Mouse (Mus musculus) intestine, embryonic 15.5 days (tissue): ENCODE results near the gene Pdcd7. TPM values are rescaled to one million over a fixed set of nuclear protein-coding genes. Genes with fewer than 3 reads are reported as not detected.
"Not testable (repeated sequence)": the region's sequence is repeated elsewhere in the genome, so short reads cannot be mapped to it uniquely, and the experiment has no call there.

Source experiments
- ATAC-seq: fragments of 200-750 bp; cut with Nextera tagmentation; 2 replicates; pipeline ENCODE4 v1.8.0; 2017; ENCODE audit warnings: moderate TSS enrichment, moderate library complexity
- H3K27ac ChIP-seq: fragments of 300-500 bp; sonication (generic); 2 replicates; pipeline ENCODE4 v1.5.1; 2015; ENCODE audit warnings: mild to moderate bottlenecking, inconsistent platforms
- H3K27me3 ChIP-seq: fragments of 300-500 bp; sonication (generic); replicated peaks from 2 replicates; pipeline ENCODE4 v1.6.1; 2015; ENCODE audit warnings: inconsistent platforms
- H3K36me3 ChIP-seq: fragments of 300-500 bp; sonication (generic); 2 replicates; pipeline ENCODE4 v1.6.1; 2015; ENCODE audit warnings: inconsistent platforms
- H3K4me1 ChIP-seq: fragments of 300-500 bp; sonication (generic); replicated peaks from 2 replicates; pipeline ENCODE4 v1.6.1; 2015; ENCODE audit warnings: inconsistent platforms
- H3K4me2 ChIP-seq: fragments of 300-500 bp; sonication (generic); replicated peaks from 2 replicates; pipeline ENCODE4 v1.6.1; 2015; ENCODE audit warnings: mild to moderate bottlenecking, inconsistent platforms
- H3K4me3 ChIP-seq: fragments of 300-500 bp; sonication (generic); replicated peaks from 2 replicates; pipeline ENCODE4 v1.5.1; 2015; ENCODE audit warnings: inconsistent platforms
- H3K9ac ChIP-seq: fragments of 300-500 bp; sonication (generic); 2 replicates; pipeline ENCODE4 v1.6.1; 2015; ENCODE audit warnings: inconsistent platforms
- H3K9me3 ChIP-seq: fragments of 300-500 bp; sonication (generic); 2 replicates; pipeline ENCODE4 v1.6.1; 2016; ENCODE audit warnings: inconsistent platforms
- WGBS: fragments of 180-500 bp; shearing (Covaris S2); methylation state at CpG from one replicate; pipeline ENCODE4 v1.1.7; 2015; 5-methylcytosine and 5-hydroxymethylcytosine counted together
- polyA plus RNA-seq: library from polyadenylated mRNA; unstranded; fragments of >200 nt; fragmentation: Nextera tagmentation; extraction: Ambion mirVana; gene quantifications from 2 replicates; pipeline ENCODE4 v1.2.1, GENCODE M21; 2015

Pdcd7 gene
- polyA plus RNA-seq, 1 experiment from 2014 or later: 8.7 TPM

- Histone ChIP-seq H3K36me3 (peaks cover 14% of the 10 kb centered on the region), H3K9ac (no peak overlapping the region), H3K4me3 (no peak overlapping the region), H3K4me2 (no peak overlapping the region), H3K27me3 (no peaks in the 10 kb centered on the region), H3K27ac (no peak overlapping the region), H3K4me1 (no peaks in the 10 kb centered on the region), H3K9me3 (no peaks in the 10 kb centered on the region)
- ATAC-seq: no peak
Measured at GRCm38 (mm10) chr9:65325971-65326370, 19.9 kb upstream of the Pdcd7 start.

- ATAC-seq: no peak
Measured at GRCm38 (mm10) chr9:65327371-65327770, 18.5 kb upstream of the Pdcd7 start.

GRCm38 (mm10) chr9:65333958-65334357 lies 11.9 kb upstream of the Pdcd7 start:
- no peak overlapping the region for H3K4me3 ChIP-seq
- no peaks in the 10 kb centered on the region for H3K4me1 ChIP-seq
- peak overlapping the region; percentile 0; the same call in 1 of the 2 replicates for H3K4me2 ChIP-seq
- peak overlapping the region; percentile 48; the same call in 1 of the 2 replicates for H3K27ac ChIP-seq
- no peaks in the 10 kb centered on the region for H3K9me3 ChIP-seq
- no peaks in the 10 kb centered on the region; the same call in 1 of the 2 replicates for H3K36me3 ChIP-seq
- H3K9ac ChIP-seq: no peak overlapping the region
- H3K27me3 ChIP-seq: no peaks in the 10 kb centered on the region
- WGBS: 62% methylated on average over 5 of the region's 5 CpGs
- ATAC-seq: peak; percentile 61

More at GRCm38 (mm10) chr9:65327371-65327770, 18.5 kb upstream of the Pdcd7 start:
- Histone ChIP-seq H3K4me3 (no peak overlapping the region), H3K9me3 (no peaks in the 10 kb centered on the region), H3K36me3 (peaks cover 9% of the 10 kb centered on the region), H3K27me3 (no peaks in the 10 kb centered on the region), H3K4me1 (no peaks in the 10 kb centered on the region), H3K27ac (no peak overlapping the region), H3K4me2 (no peak overlapping the region), H3K9ac (no peak overlapping the region)
- 96% methylated on average over 2 of the region's 2 CpGs for WGBS

GRCm38 (mm10) chr9:65339146-65339545 lies 6.8 kb upstream of the Pdcd7 start:
- 88% methylated on average over 4 of the region's 4 CpGs for WGBS
- no peak overlapping the region for H3K4me3 ChIP-seq
- H3K27me3 ChIP-seq: no peaks in the 10 kb centered on the region
- no peaks in the 10 kb centered on the region for H3K4me1 ChIP-seq
- no peak overlapping the region for H3K9ac ChIP-seq
- ATAC-seq: no peak
- H3K4me2 ChIP-seq: no peak overlapping the region
- no peak overlapping the region for H3K27ac ChIP-seq
- no peaks in the 10 kb centered on the region for H3K9me3 ChIP-seq
- H3K36me3 ChIP-seq: no peaks in the 10 kb centered on the region

GRCm38 (mm10) chr9:65340414-65340813 lies 5.5 kb upstream of the Pdcd7 start:
- H3K4me3 ChIP-seq: no peak overlapping the region
- no peaks in the 10 kb centered on the region for H3K4me1 ChIP-seq
- 84% methylated on average over 2 of the region's 2 CpGs for WGBS
- no peak for ATAC-seq
- H3K27me3 ChIP-seq: no peaks in the 10 kb centered on the region
- H3K36me3 ChIP-seq: no peaks in the 10 kb centered on the region
- no peak overlapping the region for H3K4me2 ChIP-seq
- H3K9ac ChIP-seq: no peak overlapping the region
- H3K9me3 ChIP-seq: no peaks in the 10 kb centered on the region
- H3K27ac ChIP-seq: no peak overlapping the region

- WGBS: 65% methylated on average over 11 of the region's 11 CpGs
- H3K36me3 ChIP-seq, H3K27me3 ChIP-seq, ATAC-seq, H3K9me3 ChIP-seq, H3K4me1 ChIP-seq: not testable (repeated sequence)
- Histone ChIP-seq H3K27ac (peak overlapping the region; percentile 98), H3K9ac (peak overlapping the region; percentile 91), H3K4me3 (peak overlapping the region; percentile 98), H3K4me2 (peak overlapping the region; percentile 77)
Measured at GRCm38 (mm10) chr9:65345439-65345838, 465 bp upstream of the Pdcd7 start.

- no peaks in the 10 kb centered on the region for H3K9me3 ChIP-seq
- peak overlapping the region; percentile 98 for H3K27ac ChIP-seq
- peak; percentile 80 for ATAC-seq
- H3K27me3 ChIP-seq: no peaks in the 10 kb centered on the region
- H3K36me3 ChIP-seq: no peaks in the 10 kb centered on the region
- H3K9ac ChIP-seq: peak overlapping the region; percentile 91
- peak overlapping the region; percentile 77 for H3K4me2 ChIP-seq
- under 1% methylated on average over 77 of the region's 77 CpGs for WGBS
- H3K4me3 ChIP-seq: peak overlapping the region; percentile 98
- peaks cover 8% of the 10 kb centered on the region for H3K4me1 ChIP-seq
Measured at GRCm38 (mm10) chr9:65346476-65347111, 690 bp downstream of the Pdcd7 start.

- Histone ChIP-seq H3K4me2 (peak overlapping the region; percentile 77), H3K36me3 (no peaks in the 10 kb centered on the region), H3K4me1 (peaks cover 8% of the 10 kb centered on the region), H3K9me3 (no peaks in the 10 kb centered on the region), H3K27me3 (no peaks in the 10 kb centered on the region), H3K4me3 (peak overlapping the region; percentile 98), H3K27ac (peak overlapping the region; percentile 98; the same call in 1 of the 2 replicates), H3K9ac (peak overlapping the region; percentile 91)
- 0 out of 2 replicates have a peak, but pooled peaks have one; percentile 29 for ATAC-seq
- WGBS: 36% methylated on average over 8 of the region's 8 CpGs
Measured at GRCm38 (mm10) chr9:65347112-65347850, 1.4 kb downstream of the Pdcd7 start.

- ATAC-seq: no peak
- H3K36me3 ChIP-seq: peaks cover 12% of the 10 kb centered on the region
- 88% methylated on average over 5 of the region's 5 CpGs for WGBS
- H3K9ac ChIP-seq: no peak overlapping the region
- H3K27me3 ChIP-seq: no peaks in the 10 kb centered on the region
- H3K4me1 ChIP-seq: no peaks in the 10 kb centered on the region
- H3K4me3 ChIP-seq: no peak overlapping the region
- no peaks in the 10 kb centered on the region for H3K9me3 ChIP-seq
- no peak overlapping the region for H3K27ac ChIP-seq
- no peak overlapping the region for H3K4me2 ChIP-seq
Measured at GRCm38 (mm10) chr9:65353251-65353650, 7.3 kb downstream of the Pdcd7 start.

GRCm38 (mm10) chr9:65356561-65356960 lies 10.7 kb downstream of the Pdcd7 start:
- H3K9ac ChIP-seq: no peak overlapping the region
- no peak overlapping the region for H3K27ac ChIP-seq
- H3K4me2 ChIP-seq: no peak overlapping the region
- no peaks in the 10 kb centered on the region for H3K4me1 ChIP-seq
- H3K4me3 ChIP-seq: no peak overlapping the region
- H3K36me3 ChIP-seq: peaks cover 26% of the 10 kb centered on the region
- no peaks in the 10 kb centered on the region for H3K9me3 ChIP-seq
- H3K27me3 ChIP-seq: no peaks in the 10 kb centered on the region
- ATAC-seq: no peak
- WGBS: 92% methylated on average over 7 of the region's 7 CpGs

GRCm38 (mm10) chr9:65356971-65357370 lies 11.1 kb downstream of the Pdcd7 start:
- Histone ChIP-seq H3K4me2 (no peak overlapping the region), H3K4me1 (no peaks in the 10 kb centered on the region), H3K4me3 (no peak overlapping the region), H3K36me3 (peaks cover 26% of the 10 kb centered on the region), H3K27ac (no peak overlapping the region), H3K9ac (no peak overlapping the region), H3K27me3 (no peaks in the 10 kb centered on the region), H3K9me3 (no peaks in the 10 kb centered on the region)
- WGBS: 94% methylated on average over 2 of the region's 2 CpGs
- ATAC-seq: no peak

- WGBS: 79% methylated on average over 1 of the region's 1 CpGs
- Histone ChIP-seq H3K4me3 (no peak overlapping the region), H3K27ac (no peak overlapping the region), H3K4me2 (no peak overlapping the region), H3K9me3 (no peaks in the 10 kb centered on the region), H3K27me3 (no peaks in the 10 kb centered on the region), H3K4me1 (no peaks in the 10 kb centered on the region), H3K36me3 (peaks cover 26% of the 10 kb centered on the region), H3K9ac (no peak overlapping the region)
- ATAC-seq: no peak
Measured at GRCm38 (mm10) chr9:65358956-65359480, 13.1 kb downstream of the Pdcd7 start.
